Mouse (Mus musculus): ENCODE data around the gene Acp7. TPM values are rescaled to one million over a fixed set of nuclear protein-coding genes. Genes with fewer than 3 reads are reported as not detected.

Gene Acp7
- polyA plus RNA-seq, 1 experiment from 2014 or later, result not detected

DNA sequence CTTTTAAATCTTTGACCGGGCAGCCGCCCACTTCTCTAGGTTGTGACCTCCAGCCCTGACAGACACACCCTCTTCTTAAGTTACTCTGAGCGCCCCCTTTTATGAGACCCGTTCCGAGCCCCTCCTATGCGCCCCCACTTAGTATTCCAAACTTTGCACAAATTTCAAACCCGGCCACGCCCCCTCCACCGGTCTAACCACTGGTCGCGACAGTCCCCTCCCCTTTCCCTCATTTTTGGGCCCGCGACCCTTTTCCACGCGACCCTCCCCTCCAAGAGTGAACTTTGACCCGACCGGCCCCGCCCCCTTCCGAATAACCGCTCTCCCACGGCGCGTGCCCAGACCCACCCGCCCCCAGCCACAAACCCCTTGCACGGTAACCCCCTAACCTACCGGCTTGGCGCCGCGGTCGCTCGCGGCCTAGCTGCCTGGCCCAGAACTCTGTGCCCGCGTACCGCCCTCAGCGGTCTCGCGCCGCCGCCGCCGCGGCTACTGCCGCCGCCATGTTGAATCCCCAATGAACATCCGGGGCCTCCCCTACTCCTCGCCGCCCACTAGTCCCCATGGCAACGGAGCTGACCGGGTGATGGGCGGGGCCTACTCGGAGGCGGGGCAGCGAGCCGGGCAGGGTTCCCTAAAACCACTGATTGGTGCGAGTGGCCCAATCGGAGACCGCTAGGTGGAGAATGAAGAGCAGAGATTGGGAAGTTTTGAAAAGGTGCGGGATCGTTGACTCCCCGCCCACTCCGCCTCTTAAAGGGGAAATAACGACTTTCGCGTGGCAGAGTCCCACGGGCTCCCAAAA lies 33.3 kb downstream of the Acp7 start, which contains the start of the genes Samd4b and Pak4:
Gene Samd4b, minus strand, starts transcription at position 503 of the 805 bp plus-strand sequence.
Gene Pak4, minus strand, starts transcription at position 544 of the 805 bp plus-strand sequence.
- ATAC-seq, result peak; percentile 85
- Histone ChIP-seq H3K27me3 (replicated peaks; ENCODE audit: control insufficient read depth, insufficient read depth, low read length) (no peaks in the 10 kb centered on the region), H3K36me3 (ENCODE audit: control insufficient read depth, insufficient read depth) (no peaks in the 10 kb centered on the region), H3K9me3 (ENCODE audit: control insufficient read depth) (no peaks in the 10 kb centered on the region), H3K27ac (ENCODE audit: low read depth, low read length) (peak within 1 kb of the TSS; percentile 90), H3K4me2 (replicated peaks; ENCODE audit: low read depth) (peak within 1 kb of the TSS; percentile 87), H3K4me3 (ENCODE audit: low read depth, low read length) (peak within 1 kb of the TSS; percentile 77), H3K9ac (ENCODE audit: low read depth, low read length) (peak within 1 kb of the TSS; percentile 65), H3K4me1 (replicated peaks; ENCODE audit: control insufficient read depth, insufficient read depth, low read length) (peaks cover 15% of the 10 kb centered on the region; the same call in 1 of the 2 replicates)
- TF ChIP-seq CTCF (IDR thresholded peaks at IDR 0.05; ENCODE audit: low read depth), result peak; percentile 48
- WGBS, result under 1% methylated on average over 66 of the region's 66 CpGs

GRCm38 (mm10) chr7:28597277-28597570 lies 33.9 kb downstream of the Acp7 start:
- H3K9ac ChIP-seq (ENCODE audit: low read depth, low read length), result peak overlapping the region; percentile 65
- no peaks in the 10 kb centered on the region for H3K9me3 ChIP-seq (ENCODE audit: control insufficient read depth)
- no peak for TF ChIP-seq CTCF (IDR thresholded peaks at IDR 0.05; ENCODE audit: low read depth)
- no peaks in the 10 kb centered on the region for H3K27me3 ChIP-seq (replicated peaks; ENCODE audit: control insufficient read depth, insufficient read depth, low read length)
- H3K4me2 ChIP-seq (replicated peaks; ENCODE audit: low read depth), result peak overlapping the region; percentile 87
- H3K27ac ChIP-seq (ENCODE audit: low read depth, low read length), result peak overlapping the region; percentile 90
- peak overlapping the region; percentile 77 for H3K4me3 ChIP-seq (ENCODE audit: low read depth, low read length)
- peaks cover 19% of the 10 kb centered on the region; the same call in 1 of the 2 replicates for H3K4me1 ChIP-seq (replicated peaks; ENCODE audit: control insufficient read depth, insufficient read depth, low read length)
- no peak for ATAC-seq
- WGBS, result 3% methylated on average over 9 of the region's 9 CpGs
- H3K36me3 ChIP-seq (ENCODE audit: control insufficient read depth, insufficient read depth), result no peaks in the 10 kb centered on the region

GRCm38 (mm10) chr7:28596436-28597276 lies 34.5 kb downstream of the Acp7 start:
- WGBS, result 22% methylated on average over 20 of the region's 20 CpGs
- H3K4me1 ChIP-seq (replicated peaks; ENCODE audit: control insufficient read depth, insufficient read depth, low read length), result peaks cover 24% of the 10 kb centered on the region

GRCm38 (mm10) chr7:28595751-28596435 lies 35.2 kb downstream of the Acp7 start:
- TF ChIP-seq CTCF (IDR thresholded peaks at IDR 0.05; ENCODE audit: low read depth), result no peak
- no peaks in the 10 kb centered on the region for H3K27me3 ChIP-seq (replicated peaks; ENCODE audit: control insufficient read depth, insufficient read depth, low read length)
- 0 out of 2 replicates have a peak overlapping the region, but pooled peaks have one; percentile 7 for H3K9ac ChIP-seq (ENCODE audit: low read depth, low read length)
- peak overlapping the region; percentile 87 for H3K4me2 ChIP-seq (replicated peaks; ENCODE audit: low read depth)
- no peak for ATAC-seq
- H3K4me3 ChIP-seq (ENCODE audit: low read depth, low read length), result peak overlapping the region; percentile 77; the same call in 1 of the 2 replicates
- H3K4me1 ChIP-seq (replicated peaks; ENCODE audit: control insufficient read depth, insufficient read depth, low read length), result peaks cover 25% of the 10 kb centered on the region
- H3K27ac ChIP-seq (ENCODE audit: low read depth, low read length), result peak overlapping the region; percentile 90
- H3K9me3 ChIP-seq (ENCODE audit: control insufficient read depth), result no peaks in the 10 kb centered on the region
- 64% methylated on average over 8 of the region's 8 CpGs for WGBS
- no peaks in the 10 kb centered on the region for H3K36me3 ChIP-seq (ENCODE audit: control insufficient read depth, insufficient read depth)

More at GRCm38 (mm10) chr7:28596436-28597276, 34.5 kb downstream of the Acp7 start:
- H3K4me3 ChIP-seq (ENCODE audit: low read depth, low read length), result peak overlapping the region; percentile 77
- no peaks in the 10 kb centered on the region for H3K9me3 ChIP-seq (ENCODE audit: control insufficient read depth)
- no peak for TF ChIP-seq CTCF (IDR thresholded peaks at IDR 0.05; ENCODE audit: low read depth)
- peak overlapping the region; percentile 7 for H3K9ac ChIP-seq (ENCODE audit: low read depth, low read length)
- peak overlapping the region; percentile 87 for H3K4me2 ChIP-seq (replicated peaks; ENCODE audit: low read depth)
- H3K27me3 ChIP-seq (replicated peaks; ENCODE audit: control insufficient read depth, insufficient read depth, low read length), result no peaks in the 10 kb centered on the region
- peak; percentile 82 for ATAC-seq
- H3K36me3 ChIP-seq (ENCODE audit: control insufficient read depth, insufficient read depth), result no peaks in the 10 kb centered on the region
- peak overlapping the region; percentile 90 for H3K27ac ChIP-seq (ENCODE audit: low read depth, low read length)

GRCm38 (mm10) chr7:28593206-28594111 lies 37.7 kb downstream of the Acp7 start:
- no peak overlapping the region for H3K9ac ChIP-seq (ENCODE audit: low read depth, low read length)
- H3K4me3 ChIP-seq (ENCODE audit: low read depth, low read length), result no peak overlapping the region
- TF ChIP-seq CTCF (IDR thresholded peaks at IDR 0.05; ENCODE audit: low read depth), result no peak
- H3K4me2 ChIP-seq (replicated peaks; ENCODE audit: low read depth), result no peak overlapping the region
- 43% methylated on average over 14 of the region's 14 CpGs for WGBS
- peaks cover 27% of the 10 kb centered on the region for H3K4me1 ChIP-seq (replicated peaks; ENCODE audit: control insufficient read depth, insufficient read depth, low read length)
- no peak for ATAC-seq
- H3K27me3 ChIP-seq (replicated peaks; ENCODE audit: control insufficient read depth, insufficient read depth, low read length), result no peaks in the 10 kb centered on the region
- H3K9me3 ChIP-seq (ENCODE audit: control insufficient read depth), result no peaks in the 10 kb centered on the region
- no peaks in the 10 kb centered on the region for H3K36me3 ChIP-seq (ENCODE audit: control insufficient read depth, insufficient read depth)
- H3K27ac ChIP-seq (ENCODE audit: low read depth, low read length), result no peak overlapping the region

Data from intestine, postnatal 0 days (tissue).